Mouse (Mus musculus) heart, adult 11 months (tissue): ENCODE measurements around the gene Sh3bgrl.

Source experiments
- DNase-seq: peaks from one replicate; pipeline ENCODE4 v3.0.0; 2022

The Sh3bgrl gene

DNA sequence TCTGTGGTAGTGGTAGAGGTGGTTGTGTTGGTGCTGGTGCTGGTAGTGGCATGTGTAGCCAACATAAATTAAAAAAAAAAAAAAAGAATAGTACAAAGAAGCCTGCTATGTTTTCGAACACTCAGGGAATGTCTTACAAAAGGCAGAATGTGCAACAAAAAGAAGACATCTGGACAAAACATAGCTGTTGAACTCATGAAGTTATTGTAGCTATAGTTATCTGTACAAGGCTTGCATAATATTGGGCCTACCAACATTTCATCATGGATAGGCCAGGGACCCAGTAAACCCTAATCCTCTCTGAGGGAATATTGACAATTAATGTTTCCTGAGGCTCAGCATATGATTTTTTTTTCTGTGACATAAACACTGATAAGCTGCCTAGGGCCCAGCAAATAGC lies 37.3 kb downstream of the Sh3bgrl start:
- no peak for DNase-seq

DNA sequence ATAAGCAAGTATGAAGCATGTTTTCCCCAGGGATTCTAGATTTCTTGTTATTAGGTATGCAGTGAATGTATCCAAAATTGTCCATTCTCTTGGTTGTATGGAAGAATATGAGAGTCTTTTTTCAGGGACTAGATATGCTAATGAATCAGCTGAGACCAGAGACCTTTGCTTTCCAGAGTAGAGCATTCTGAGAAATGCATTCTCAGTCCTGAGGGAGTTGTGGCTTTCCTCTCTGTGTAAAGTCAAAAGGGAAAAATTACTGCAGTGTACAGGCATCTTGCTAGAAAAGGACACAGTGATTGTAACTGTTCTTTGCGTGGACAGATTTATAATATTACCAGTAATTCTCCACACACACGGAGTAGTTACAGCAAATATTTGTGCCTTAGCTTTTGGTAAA lies 38.3 kb downstream of the Sh3bgrl start:
- peak; percentile 81 for DNase-seq

DNA sequence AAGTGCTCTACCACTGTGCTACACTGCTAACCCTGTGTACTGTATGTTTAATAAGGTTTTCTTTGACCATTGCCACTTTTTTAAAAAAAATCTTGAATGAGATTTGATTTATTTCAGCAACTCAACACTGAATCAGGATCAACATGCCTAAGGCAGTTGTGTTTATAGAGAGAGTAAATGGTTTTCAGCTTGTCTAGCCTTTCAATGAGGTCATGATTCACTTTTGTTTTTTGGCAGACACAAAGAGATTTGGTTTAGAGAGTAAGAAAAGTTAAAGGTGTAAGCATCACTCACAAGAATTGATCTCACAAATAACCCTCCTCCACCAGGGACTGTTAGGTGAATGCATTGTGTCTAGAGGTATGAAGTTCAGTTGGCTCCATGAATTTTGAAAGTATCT lies 41.1 kb downstream of the Sh3bgrl start:
- DNase-seq: no peak

DNA sequence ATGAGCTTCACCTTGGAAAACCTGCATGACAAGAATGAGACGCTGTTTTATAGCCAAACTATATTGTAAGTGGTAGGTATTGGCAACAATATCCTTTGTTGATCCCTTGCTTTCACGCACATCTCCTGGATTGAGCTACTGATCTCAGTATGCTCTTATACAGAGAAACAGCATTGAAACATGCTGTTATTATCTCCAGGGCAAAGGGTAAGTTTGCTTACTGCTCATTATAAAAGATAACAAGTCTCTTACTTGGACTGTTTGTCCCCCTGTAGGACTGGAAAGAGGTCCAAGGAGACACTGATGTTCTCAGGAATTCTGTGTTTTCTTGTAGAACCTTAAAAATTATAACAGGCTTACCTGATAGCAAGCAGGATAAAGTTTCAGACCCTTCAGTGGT lies 41.7 kb downstream of the Sh3bgrl start:
- no peak for DNase-seq

DNA sequence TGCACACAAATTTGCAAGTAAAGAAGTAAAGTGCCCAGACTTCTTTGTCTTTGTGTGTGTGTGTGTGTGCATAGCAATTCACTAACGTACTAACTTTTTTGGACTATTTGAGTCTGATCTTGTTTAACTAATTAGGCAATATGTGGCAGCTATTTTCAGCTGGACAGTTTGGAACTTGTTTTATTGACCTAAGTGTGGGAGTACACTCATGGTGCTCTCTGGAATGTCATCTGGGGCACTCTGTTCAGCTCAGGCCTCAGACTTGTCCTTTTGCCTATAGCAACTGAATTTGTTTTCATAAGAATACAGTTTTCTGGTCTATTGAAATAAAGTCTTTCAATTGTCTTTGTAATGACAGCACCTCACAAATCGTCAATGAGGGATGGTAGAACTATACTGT lies 42.1 kb downstream of the Sh3bgrl start:
- peak; percentile 77 for DNase-seq

DNA sequence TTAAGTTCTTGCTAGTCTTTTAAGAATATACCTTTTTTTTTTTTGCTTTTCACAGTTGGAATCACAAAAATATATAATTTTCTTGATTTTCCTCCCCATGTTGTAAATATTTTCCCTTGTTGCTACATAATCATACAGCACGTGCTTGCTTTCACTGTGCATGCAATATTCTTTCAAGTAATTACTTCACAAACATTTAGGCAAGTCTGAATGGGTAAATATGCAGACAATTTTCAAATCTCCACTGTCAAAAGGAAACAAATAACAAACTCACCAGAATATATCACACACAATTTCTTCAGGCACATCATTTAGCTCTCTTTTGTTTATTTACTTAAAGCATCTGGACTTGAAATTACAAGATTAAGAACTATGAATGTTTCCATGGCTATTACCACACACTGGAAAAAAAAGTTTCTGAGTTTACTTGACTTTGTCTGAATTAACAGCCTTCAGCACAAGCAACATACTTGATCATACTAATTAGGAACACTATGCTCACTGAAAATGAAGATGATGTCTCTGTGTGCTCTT lies 46.2 kb downstream of the Sh3bgrl start:
- no peak for DNase-seq

DNA sequence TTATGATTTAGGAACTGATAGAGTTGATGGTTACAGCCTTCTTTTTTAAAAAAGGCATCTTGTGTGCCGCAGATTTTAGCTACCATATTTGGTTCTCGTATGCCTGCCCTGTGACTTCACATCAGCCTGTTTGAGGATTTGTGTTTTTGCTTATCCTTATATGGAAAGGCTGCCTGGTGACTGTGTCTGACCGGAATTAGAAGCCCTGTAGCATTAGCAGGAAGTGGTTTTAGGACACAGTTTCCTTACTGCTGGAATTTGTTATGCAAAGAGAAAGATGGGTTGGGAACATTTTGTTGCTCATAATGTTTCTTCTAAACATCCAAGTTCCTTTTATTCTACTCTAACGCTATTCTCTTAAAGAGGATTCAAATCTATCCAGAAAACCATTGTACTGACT lies 47.1 kb downstream of the Sh3bgrl start:
- DNase-seq: peak; percentile 94

DNA sequence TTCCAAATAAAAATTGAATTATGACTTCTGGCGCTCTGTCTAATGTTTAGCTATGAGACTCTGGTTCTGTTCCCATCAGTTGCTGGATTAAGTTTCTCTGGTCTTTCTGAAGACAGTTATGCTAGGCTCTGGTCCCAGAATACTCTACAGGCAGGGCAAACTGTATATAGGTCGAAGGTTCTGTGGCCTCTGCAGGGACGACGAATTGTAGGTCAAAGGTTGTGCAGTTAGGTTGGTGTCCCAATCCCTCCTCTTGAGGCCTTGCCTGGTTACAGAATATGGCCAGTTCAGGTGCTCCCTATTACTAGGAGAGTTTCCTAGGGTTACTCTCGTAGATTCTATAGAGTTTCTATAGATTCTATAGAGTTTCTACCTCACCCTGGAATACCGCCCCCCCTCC lies 50.6 kb downstream of the Sh3bgrl start:
- no peak for DNase-seq

DNA sequence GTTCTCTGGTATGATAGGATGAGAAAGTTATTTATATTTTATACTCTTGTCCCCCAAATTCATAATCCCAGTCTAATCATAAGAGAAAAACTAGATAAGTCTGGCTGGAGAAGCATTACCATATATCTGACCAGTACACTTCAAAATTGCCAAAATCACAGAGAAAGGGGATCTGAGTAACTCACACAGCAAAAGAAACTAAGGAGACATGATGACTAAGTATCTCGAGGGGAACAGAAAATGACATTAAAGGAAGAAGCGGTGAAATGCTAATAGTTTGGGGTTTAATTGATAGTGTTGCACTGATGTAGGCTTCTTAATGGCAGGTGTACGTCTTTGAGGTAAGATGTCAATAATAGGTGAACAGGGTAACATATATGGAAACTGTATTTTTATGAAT lies 51.9 kb downstream of the Sh3bgrl start:
- DNase-seq: no peak

DNA sequence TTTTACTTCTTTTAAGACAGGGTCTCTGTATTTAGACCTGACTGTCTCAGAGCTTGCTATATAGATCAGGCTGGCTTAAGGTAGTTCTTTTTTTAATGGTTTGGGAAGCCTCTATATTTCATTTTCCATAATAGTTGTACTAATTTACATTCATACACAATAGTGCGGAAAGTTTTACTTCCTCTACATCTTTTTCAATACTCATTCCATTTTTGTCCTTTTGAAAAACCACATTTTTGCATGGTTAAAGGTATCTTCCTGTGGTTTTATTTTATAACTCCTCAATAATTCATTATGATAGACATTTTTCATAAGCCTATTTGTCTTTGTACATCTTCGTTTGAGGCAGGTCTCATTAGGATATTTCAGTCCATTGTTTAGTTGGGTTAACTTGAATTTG lies 56.1 kb downstream of the Sh3bgrl start:
- no peak for DNase-seq

DNA sequence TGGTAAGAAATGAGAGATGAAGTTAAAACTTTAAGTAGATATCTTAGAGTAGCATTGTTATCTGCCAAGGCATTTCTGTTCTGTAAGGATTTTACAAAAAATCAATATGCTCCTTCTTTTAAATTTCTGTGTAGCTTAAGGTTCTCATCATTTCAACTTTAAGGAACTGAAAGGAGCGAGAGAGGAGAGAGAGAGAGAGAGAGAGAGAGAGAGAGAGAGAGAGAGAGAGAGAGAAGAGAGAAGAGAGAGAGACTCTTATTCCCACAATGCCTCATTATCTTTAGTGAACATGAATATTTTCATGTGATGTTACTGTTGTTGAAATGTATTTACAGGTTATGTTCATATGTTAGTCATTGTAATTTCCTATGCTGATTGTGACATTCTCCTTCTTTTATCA lies 65.2 kb downstream of the Sh3bgrl start:
- DNase-seq: no peak

DNA sequence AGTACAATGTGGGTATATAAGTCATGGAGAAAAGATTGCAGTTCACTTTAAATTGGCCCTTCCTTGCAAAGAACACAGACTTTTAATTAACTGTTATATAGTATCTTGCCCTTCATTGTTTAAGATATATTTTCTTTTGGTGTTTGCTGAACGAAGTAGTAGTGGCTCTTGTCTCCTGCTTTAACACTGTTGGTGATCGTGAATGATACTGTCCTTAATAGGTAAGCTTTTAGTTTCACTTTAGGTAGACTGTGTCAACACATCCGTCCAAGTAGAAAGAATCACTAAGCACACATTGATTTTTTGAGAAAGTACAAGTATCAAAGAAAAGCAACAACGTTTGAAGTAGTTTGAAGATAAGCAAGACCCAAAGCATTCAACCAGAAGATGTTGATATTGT lies 65.7 kb downstream of the Sh3bgrl start:
- DNase-seq: no peak

DNA sequence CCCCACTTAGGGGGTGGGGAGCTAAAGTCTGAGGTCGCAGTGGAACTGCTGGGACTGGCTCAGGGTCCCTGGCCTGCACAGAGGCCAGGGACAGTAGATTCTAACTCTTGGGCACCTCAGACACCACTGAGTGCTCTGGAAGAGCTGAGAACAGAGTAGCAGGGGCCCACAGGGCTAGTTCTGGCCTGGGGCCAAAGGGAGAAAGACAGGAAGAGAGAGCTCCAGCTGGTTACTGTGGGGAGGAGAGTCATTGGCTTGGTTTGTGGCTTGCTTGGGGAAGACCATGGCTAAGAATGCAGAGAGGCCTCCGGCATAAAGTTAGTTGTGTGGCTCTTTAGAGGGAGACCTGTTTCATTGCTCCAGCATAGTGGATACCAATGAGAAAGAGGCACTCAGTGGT lies 79.9 kb downstream of the Sh3bgrl start:
- peak; percentile 87 for DNase-seq

DNA sequence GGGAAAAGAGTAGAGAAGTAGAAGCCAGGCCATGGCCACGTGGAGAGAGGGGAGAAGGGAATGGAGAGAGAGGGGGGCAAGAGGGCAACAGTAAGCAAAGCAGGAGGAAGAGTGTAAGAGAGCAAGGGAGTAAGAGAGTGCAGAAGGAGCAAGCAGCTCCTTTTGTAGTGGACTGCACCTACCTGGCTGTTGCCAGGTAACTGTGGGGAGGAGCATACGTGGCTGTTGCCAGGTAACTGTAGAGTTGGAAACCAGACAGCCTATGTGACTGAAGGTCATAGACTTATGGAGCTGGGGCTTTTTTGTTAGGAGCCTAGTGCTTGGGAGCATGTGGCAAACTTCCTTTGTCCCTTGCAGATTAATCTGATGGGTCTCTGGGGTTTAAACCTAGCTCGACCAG lies 80.3 kb downstream of the Sh3bgrl start:
- DNase-seq: no peak

DNA sequence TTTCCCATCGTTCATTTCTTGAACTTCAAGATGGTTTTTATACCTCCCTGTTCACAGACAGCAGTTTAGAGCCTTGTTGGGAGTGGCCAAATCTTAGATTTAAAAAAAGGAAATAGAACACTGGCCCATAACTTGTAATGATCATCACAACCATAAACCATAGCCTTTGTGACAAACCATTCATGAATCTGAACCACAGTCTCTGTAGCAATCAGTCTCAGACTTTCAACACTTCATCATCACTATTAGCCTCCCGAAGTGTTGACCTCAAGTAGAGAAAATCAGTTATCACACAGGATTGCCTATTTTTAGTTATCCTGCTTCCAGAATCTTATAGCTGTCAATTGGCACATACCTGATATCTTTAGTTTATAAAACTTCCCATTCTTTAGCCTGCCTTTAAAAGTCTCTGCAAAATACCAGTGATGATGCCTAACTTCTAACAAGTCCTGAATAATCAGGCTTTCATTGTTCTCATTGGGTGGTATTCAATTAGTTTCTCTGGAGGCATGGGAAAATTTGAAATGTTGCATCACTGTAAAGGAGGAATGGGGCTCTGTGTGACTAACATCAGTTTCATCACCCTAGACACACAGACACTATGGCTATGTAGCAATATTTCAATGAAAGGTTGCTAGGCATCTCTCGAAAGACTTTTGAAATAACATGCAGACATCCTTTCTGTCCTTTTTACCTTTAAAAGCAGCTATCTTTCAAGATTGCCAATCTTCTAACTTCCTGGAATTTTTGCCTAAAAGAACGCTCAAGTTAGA lies 89.7 kb downstream of the Sh3bgrl start:
- no peak for DNase-seq

DNA sequence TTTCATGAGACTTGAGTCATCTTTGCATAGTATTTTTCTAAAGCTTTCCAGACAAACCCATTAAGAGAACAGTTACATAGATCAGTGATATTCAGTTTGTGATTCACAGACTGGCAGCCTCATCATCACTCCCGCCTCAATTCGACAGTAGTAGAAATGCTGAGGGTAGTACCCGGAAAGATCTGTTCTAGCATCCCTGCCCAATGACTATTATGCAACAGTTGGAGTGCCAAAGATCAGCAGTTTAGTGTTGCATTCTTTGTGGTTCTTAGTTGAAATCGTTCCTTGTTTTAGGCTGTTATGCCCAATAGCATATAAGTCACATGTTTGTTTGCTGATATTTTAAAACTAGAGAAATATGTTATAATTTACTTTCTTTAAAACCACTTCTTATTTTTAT lies 94.4 kb downstream of the Sh3bgrl start:
- peak; percentile 84 for DNase-seq

DNA sequence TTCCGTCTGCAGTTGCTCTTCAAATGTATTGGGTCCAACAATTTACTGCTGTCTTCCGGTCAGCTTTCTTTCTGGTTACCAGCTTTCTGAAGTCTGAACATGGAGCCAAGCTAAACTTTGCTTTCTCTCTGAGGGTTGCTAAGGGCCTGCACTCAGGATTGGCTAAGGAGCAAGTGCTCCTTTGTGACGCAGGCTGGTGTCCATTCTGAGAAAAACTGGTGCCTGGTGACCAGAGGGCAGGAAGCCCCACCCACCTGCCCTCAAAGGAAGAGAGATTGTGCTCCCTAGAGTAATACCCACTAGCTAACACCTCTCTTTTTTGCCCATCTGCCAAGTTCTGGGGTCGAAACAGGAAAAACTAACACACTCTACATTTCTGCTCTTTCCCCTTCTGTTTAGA lies 95.8 kb downstream of the Sh3bgrl start:
- peak; percentile 97 for DNase-seq

DNA sequence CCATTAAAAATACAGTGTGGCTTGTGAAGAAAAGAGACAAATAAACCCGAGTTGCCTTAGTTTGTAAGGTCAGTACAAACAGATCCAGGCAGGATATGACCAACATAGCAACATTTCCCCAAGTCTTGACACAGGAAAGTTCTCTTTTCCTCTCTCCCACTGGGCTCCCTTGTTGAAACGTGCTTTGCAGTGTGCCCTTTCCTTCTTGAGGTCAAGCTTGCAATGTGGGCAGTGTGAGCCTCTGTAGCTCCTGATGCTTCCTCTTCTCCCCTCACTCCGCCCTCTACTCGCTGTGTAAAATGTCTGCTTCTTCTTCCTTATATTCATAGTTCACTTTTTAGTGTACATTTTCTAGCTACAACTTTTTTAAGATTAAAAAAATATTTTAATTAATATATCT lies 96.3 kb downstream of the Sh3bgrl start:
- peak; percentile 97 for DNase-seq

DNA sequence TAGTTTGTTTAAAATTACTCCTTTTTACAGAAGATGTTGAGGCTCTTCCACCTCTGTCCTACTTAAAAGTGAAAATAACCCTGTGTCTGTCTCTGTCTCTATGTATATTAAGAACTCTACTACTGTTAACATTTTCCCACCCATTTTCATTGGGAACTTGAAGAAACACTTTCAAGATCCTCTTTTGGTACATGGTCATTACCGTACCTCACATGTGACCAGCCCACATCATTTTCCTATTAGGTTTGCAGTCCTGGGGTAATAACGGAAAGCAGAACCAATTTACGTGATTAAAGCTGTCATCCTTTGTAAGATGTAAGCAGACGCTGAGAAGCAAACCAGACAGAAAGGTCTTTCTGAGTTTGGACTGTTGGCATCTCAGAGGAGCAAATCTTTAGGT lies 101.3 kb downstream of the Sh3bgrl start, which contains the start of gene Gm6377:
Gm6377 (plus strand) TSS at position 289 of the 400 bp plus-strand sequence.
- peak; percentile 87 for DNase-seq

DNA sequence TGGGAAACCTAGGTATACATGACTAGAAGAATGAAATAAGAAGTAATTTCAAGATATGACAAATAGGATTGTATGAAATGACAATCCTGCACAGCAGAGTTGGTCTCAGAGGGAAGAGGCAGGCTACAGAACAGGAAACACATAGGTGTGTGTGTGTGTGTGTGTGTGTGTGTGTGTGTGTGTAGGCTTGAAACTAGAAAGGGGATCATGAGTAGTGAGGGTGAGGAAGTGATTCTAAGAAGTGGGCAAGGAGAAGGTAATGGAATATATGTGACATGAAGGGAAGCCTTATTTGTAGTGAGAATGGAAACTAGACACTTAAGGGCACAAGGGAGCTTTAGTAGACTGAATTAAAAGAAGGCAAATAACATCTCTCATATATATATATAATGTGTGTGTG lies 112.7 kb downstream of the Sh3bgrl start:
- DNase-seq: no peak

DNA sequence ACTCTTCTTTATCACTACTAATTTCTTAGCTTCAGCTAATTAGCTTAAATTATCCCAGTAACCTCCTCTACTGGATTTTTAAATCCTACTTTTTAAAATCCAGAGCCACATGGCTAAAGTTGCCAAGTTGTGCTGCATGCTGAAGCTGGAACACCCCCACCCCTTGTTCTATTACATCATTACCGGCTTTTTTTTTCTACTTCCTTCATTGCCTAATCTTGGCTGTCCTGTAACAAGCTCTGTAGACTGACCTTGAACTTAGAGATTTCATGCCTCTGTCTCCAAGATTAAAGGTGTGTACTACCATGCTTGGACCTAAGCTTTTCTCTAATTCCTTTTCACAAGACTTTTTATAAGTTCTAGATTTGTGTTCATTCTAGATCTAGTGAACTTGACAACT lies 133.6 kb downstream of the Sh3bgrl start:
- no peak for DNase-seq

DNA sequence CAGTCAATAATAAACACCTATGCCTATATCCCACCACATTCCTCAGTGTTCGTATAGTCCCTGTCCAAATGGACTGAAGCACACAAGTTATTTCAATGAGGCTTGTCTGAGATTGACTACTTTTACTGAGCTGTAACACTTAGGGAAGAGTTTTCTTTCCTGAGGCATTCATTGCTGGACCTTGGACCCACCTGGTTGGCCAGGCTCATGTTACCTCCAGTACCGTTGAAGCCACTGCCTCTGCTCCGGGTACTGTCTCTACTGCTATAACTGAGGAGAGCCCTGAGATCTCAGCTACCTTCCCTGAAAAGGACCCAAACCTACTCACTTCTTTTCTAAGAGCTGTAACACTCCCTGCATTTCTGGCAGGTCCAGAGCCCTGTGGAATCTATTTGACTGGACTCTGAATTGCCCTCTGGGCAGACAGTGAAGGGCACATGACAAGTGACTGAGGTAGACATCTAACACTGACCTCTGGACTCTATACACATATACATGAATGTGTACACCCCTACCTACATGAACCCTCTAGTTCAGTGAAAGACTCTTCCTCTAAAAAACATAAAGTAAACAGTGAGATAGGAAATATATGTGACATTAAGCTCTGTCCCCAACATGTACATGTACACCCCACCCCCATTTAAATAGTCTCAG lies 140.3 kb downstream of the Sh3bgrl start:
- DNase-seq: no peak

DNA sequence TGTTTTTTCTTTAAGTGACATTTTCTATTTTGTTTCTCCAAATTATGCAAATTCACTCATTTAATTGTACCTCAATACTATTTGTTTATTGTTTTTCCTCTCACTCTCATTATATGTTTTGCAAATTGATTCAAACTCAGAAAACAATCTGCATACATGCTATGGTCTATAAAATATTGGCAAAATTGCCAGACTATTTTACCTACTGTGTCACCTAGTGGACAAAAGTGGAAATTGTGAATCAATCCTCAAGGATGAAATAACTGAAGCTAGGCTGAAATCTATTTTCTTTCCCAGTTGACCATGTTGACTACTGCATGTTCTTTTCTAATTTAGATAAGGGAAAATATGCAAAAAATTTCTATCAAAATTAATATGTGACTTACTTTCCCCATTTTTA lies 143.0 kb downstream of the Sh3bgrl start:
- no peak for DNase-seq
